Mouse (Mus musculus) MN1 (cell line): ENCODE data around the gene Akr1c19.
A peak's percentile ranks its signal among the peaks of the same experiment; 100 is the strongest.

Experiments
- DNase-seq: peaks from one replicate; pipeline ENCODE4 v3.0.0-alpha.2; 2016; ENCODE audit warnings: low spot score

The Akr1c19 gene

DNA sequence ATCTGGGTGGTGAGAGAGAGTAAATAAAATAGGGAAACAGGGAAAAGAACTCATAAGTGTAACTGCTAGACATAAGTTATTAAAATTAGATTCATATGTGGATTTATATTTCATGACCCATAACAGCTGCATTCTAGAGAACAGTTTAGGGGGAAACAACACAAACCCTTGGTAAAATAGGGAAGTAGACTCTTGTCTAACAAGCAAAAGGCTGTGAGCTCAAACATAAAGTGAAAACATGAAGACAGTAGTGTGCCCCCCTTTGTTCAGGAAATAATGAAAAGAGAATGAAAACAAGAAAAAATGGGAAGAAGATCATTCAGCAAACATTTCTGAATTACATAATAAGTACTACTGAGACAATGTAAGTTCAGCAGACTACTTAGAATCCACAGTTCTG is 42.4 kb downstream of the Akr1c19 start:
- no peak for DNase-seq

GRCm38 (mm10) chr13:4277526-4277925 is 49.0 kb downstream of the Akr1c19 start:
- no peak for DNase-seq

GRCm38 (mm10) chr13:4279284-4279683 is 50.8 kb downstream of the Akr1c19 start, which contains the start of gene Akr1c12:
Gene Akr1c12, minus strand, starts transcription at chr13:4279433.
- no peak for DNase-seq

- peak; percentile 16 for DNase-seq
Measured at GRCm38 (mm10) chr13:4281471-4282412, 53.2 kb downstream of the Akr1c19 start.

DNA sequence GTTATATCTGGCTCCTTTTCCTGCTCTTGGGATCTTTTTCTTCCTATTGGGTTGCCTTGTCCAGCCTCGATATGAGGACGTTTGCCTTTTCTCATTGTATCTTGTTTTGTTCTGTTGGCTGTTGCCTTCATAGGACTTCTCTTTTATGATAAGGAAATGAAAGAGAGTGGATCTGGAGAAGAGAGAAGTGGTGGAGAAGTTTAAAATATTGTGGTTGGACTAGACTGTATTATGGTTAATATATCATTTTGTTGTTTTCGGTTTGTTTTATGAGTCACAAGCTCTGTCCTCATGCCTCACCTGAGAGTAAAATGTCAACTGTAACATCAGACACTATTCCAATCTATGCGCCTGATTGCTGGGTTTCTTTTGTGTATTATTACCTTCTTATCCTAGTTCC is 68.5 kb downstream of the Akr1c19 start:
- DNase-seq = no peak
